Mouse (Mus musculus): ENCODE measurements around the gene Klhl33.
"Not testable (repeated sequence)": the region's sequence is repeated elsewhere in the genome, so short reads cannot be mapped to it uniquely, and the experiment has no call there.

DNA sequence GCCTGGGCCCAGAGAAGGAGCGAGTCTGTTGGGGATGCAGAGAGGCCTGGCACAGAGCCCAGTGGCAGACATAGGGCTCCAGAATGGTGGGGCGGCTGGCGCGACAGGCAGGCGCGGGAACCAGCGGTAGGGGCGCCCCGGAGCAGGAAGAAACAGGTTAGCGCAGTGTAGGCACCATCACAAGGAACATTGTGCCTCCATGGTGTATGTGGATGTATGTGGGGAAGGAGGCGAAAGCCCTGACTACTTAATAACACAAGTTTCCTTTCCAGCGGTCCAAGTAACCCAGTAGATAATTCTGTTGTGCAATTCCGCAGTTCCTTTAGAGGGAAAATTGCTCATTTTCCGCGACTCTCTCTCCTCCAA lies 47.3 kb upstream of the Klhl33 start:
- not testable (repeated sequence) for TF ChIP-seq POLR2A (IDR thresholded peaks at IDR 0.05; ENCODE audit: borderline replicate concordance, control insufficient read depth, low read depth, low read length); CTCF (IDR thresholded peaks at IDR 0.05; ENCODE audit: control insufficient read depth, insufficient read depth, low read length)
